Mouse (Mus musculus): Measurements from ENCODE around the gene Brwd3. TPM values are rescaled to one million over a fixed set of nuclear protein-coding genes. Genes with fewer than 3 reads are reported as not detected.

Gene Brwd3
- polyA plus RNA-seq (2014; fragmentation: Nextera tagmentation; extraction: Ambion mirVana): 3.7 TPM in 2 replicates

DNA sequence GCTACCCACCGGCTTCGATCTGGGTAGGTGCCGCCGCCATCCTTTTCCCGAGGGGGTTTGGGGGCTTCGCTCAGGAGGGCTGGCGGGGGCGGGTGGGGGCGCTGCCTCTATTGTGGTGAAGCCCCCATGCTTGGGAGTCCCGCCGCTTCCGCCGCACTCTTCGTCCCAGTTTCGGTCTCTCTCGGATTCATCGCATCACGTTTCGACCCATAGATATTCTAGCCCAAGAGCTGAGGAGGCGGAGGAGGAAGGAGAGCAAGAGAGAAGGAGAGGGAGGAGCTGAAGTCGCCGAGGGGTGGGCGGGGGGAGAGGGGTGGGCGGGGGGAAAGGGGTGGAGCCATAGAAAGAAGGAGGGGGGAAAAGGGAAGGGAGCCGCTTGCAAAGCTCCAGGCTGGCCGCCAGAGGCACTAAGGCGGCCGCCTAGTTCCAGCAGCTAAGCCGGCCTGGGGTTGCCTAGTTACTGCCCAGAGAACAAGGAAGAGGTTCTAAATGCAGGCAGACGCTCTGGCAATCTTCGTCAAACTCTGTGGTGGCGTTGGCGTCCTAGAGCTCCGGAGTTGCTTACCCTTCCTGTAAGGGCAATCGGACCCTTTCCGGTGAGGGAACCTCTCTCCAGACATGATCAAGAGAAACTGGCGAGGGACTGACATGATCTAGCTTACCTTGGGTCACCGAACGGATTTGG, at the start of gene Brwd3:
Gene Brwd3 (minus strand): TSS at position 283 of the 685 bp plus-strand sequence.
- Histone ChIP-seq H3K27ac (peak within 1 kb of the TSS; percentile 82), H3K4me2 (replicated peaks) (peak within 1 kb of the TSS; percentile 51), H3K9me3 (ENCODE audit: control insufficient read depth, low read length) (no peaks in the 10 kb centered on the region), H3K9ac (peak within 1 kb of the TSS; percentile 66), H3K27me3 (ENCODE audit: control insufficient read depth, insufficient read depth, low read length) (no peaks in the 10 kb centered on the region), H3K36me3 (replicated peaks; ENCODE audit: control insufficient read depth, insufficient read depth) (no peaks in the 10 kb centered on the region), H3K4me1 (replicated peaks; ENCODE audit: control insufficient read depth, insufficient read depth, low read length) (no peaks in the 10 kb centered on the region), H3K4me3 (replicated peaks; ENCODE audit: low read length) (peak within 1 kb of the TSS; percentile 49)
- 20% methylated on average over 33 of the region's 39 CpGs for WGBS
- DNase-seq (ENCODE audit: low spot score) (peak; percentile 72), ATAC-seq (ENCODE audit: low FRiP score) (peak; percentile 96)

DNA sequence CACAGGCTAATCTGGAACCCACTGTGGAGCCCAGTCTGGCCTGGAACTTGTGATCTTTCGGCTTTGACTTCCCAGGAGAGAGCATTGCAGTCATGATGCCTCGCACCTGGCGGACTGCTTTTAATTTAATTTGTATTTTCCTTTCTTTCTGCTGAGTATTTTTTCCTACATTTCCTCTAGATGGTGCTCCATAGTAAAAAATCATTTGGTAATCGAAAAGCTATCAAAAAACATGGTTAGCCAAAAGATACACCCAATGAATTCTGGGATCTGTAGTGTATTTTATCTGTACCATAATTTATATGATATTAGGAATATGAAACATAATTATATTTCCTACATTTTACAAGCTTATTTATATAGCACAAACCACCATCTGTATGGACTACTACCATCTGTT, 28.5 kb upstream of the Brwd3 start:
- Histone ChIP-seq H3K4me2 (replicated peaks) (no peak overlapping the region), H3K27me3 (ENCODE audit: control insufficient read depth, insufficient read depth, low read length) (no peaks in the 10 kb centered on the region), H3K4me1 (replicated peaks; ENCODE audit: control insufficient read depth, insufficient read depth, low read length) (no peaks in the 10 kb centered on the region), H3K9ac (no peak overlapping the region), H3K4me3 (replicated peaks; ENCODE audit: low read length) (no peak overlapping the region), H3K9me3 (ENCODE audit: control insufficient read depth, low read length) (no peaks in the 10 kb centered on the region), H3K36me3 (replicated peaks; ENCODE audit: control insufficient read depth, insufficient read depth) (no peaks in the 10 kb centered on the region), H3K27ac (no peak overlapping the region)
- no peak for DNase-seq (ENCODE audit: low spot score)
- 77% methylated on average over 4 of the region's 4 CpGs for WGBS
- ATAC-seq (ENCODE audit: low FRiP score): no peak

DNA sequence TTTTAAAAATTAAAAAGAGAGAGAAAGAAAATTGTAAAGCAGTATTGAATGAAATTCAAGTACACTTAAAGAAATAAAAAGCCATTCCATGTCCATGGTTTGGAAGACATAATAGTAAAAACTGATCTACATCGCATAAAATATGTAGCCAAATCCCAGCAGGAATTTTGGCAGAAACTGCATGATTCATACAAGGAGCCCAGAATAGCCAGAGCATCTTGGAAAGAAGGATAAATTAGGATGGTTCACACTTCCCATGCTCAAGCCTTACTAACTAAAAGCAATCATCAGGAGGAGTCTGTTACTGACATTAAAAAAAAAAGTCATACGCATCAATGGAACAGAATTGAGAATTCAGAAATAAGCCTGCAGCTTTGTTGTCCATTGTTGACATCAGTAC, 8.5 kb upstream of the Brwd3 start:
- no peaks in the 10 kb centered on the region for H3K9me3 ChIP-seq (ENCODE audit: control insufficient read depth, low read length)
- H3K27me3 ChIP-seq (ENCODE audit: control insufficient read depth, insufficient read depth, low read length): no peaks in the 10 kb centered on the region
- no peak for DNase-seq (ENCODE audit: low spot score)
- H3K4me1 ChIP-seq (replicated peaks; ENCODE audit: control insufficient read depth, insufficient read depth, low read length): no peaks in the 10 kb centered on the region
- H3K27ac ChIP-seq: no peak overlapping the region
- no peaks in the 10 kb centered on the region for H3K36me3 ChIP-seq (replicated peaks; ENCODE audit: control insufficient read depth, insufficient read depth)
- H3K4me2 ChIP-seq (replicated peaks): no peak overlapping the region
- no peak overlapping the region for H3K9ac ChIP-seq
- no peak overlapping the region for H3K4me3 ChIP-seq (replicated peaks; ENCODE audit: low read length)
- no peak for ATAC-seq (ENCODE audit: low FRiP score)
- 94% methylated on average over 2 of the region's 2 CpGs for WGBS

DNA sequence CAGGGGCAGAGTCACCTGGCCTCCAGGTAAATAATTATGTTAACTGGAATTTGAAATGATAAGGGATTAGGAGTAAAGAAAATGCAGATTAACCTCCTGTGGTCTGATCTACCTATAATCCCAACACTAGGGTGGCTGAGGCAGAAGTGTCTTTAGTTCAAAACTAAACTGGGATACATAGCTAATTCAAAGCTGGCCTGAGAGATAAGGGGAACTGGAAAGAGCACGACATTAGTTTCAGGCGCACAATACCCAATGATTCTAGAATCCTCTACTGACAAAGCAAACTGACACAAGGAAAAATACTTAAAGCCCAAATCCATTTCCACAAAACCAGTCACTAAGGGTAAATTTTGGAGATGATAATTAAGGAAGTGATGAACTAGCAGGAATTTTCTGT, 2.2 kb upstream of the Brwd3 start:
- Histone ChIP-seq H3K27me3 (ENCODE audit: control insufficient read depth, insufficient read depth, low read length) (no peaks in the 10 kb centered on the region), H3K9me3 (ENCODE audit: control insufficient read depth, low read length) (no peaks in the 10 kb centered on the region), H3K36me3 (replicated peaks; ENCODE audit: control insufficient read depth, insufficient read depth) (no peaks in the 10 kb centered on the region), H3K4me1 (replicated peaks; ENCODE audit: control insufficient read depth, insufficient read depth, low read length) (no peaks in the 10 kb centered on the region), H3K27ac (no peak overlapping the region), H3K9ac (no peak overlapping the region), H3K4me2 (replicated peaks) (no peak overlapping the region), H3K4me3 (replicated peaks; ENCODE audit: low read length) (no peak overlapping the region)
- no peak for DNase-seq (ENCODE audit: low spot score)
- no peak for ATAC-seq (ENCODE audit: low FRiP score)
- WGBS: 90% methylated on average over 2 of the region's 2 CpGs

DNA sequence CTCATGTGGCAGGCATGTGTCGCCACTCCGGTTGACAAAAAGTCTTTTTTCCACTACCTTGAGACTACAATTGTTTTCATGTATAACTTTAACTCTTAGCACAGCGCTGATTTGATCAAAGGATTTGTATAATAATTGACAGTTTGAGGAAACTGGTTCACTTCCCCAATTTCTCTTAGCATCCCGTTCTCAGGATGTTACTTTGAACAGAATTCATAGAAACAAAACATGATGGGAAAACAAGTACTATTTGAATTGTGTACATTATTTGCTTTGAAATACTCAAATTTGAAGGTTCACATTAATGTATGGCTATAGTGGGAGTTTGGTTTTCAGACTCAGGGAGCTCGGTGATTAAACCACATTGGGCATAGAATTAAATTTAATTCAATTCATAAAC, 1.1 kb upstream of the Brwd3 start:
- Histone ChIP-seq H3K27ac (no peak overlapping the region), H3K4me3 (replicated peaks; ENCODE audit: low read length) (no peak overlapping the region; the same call in 1 of the 2 replicates), H3K36me3 (replicated peaks; ENCODE audit: control insufficient read depth, insufficient read depth) (no peaks in the 10 kb centered on the region), H3K9me3 (ENCODE audit: control insufficient read depth, low read length) (no peaks in the 10 kb centered on the region), H3K27me3 (ENCODE audit: control insufficient read depth, insufficient read depth, low read length) (no peaks in the 10 kb centered on the region), H3K4me2 (replicated peaks) (peak overlapping the region; percentile 51), H3K9ac (no peak overlapping the region), H3K4me1 (replicated peaks; ENCODE audit: control insufficient read depth, insufficient read depth, low read length) (no peaks in the 10 kb centered on the region)
- WGBS: 78% methylated on average over 5 of the region's 5 CpGs
- no peak for ATAC-seq (ENCODE audit: low FRiP score)
- DNase-seq (ENCODE audit: low spot score): no peak

DNA sequence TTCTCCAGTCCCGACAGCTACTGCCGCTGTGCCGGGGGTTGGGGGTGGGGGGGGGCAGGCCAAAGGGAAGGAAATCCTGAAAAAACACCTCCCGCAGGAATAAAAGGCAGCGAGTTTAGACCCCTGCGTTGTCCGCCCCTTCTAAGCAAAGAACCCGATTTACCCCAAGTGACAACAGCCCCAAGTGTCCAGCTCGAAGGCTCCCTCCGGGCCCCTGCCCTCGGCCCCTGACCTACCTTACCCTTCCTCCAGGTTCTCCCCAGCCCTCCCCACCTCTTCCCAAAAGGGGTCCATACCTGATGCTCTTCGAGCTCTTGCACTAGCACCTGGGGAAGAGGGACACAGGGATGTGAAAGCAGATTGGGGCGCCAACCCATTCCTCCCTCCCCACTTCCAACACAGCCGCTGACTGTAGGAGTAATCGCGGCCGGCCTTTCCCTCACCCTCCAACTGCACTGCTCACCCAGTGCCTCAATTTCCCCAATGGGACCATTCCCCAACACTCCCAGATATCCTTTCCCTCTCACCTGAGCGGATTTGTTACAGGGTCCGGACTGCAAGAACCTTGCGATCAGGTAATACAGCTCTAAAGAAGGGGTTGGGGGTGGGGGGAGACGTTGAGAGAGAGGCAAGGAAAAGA, 671 bp downstream of the Brwd3 start:
- 22% methylated on average over 20 of the region's 21 CpGs for WGBS
- no peaks in the 10 kb centered on the region for H3K9me3 ChIP-seq (ENCODE audit: control insufficient read depth, low read length)
- H3K36me3 ChIP-seq (replicated peaks; ENCODE audit: control insufficient read depth, insufficient read depth): no peaks in the 10 kb centered on the region
- DNase-seq (ENCODE audit: low spot score): no peak
- H3K27me3 ChIP-seq (ENCODE audit: control insufficient read depth, insufficient read depth, low read length): no peaks in the 10 kb centered on the region
- H3K4me1 ChIP-seq (replicated peaks; ENCODE audit: control insufficient read depth, insufficient read depth, low read length): no peaks in the 10 kb centered on the region
- peak; percentile 23; the same call in 1 of the 2 replicates for ATAC-seq (ENCODE audit: low FRiP score)
- H3K9ac ChIP-seq: peak overlapping the region; percentile 66
- peak overlapping the region; percentile 49 for H3K4me2 ChIP-seq (replicated peaks)
- peak overlapping the region; percentile 82 for H3K27ac ChIP-seq
- peak overlapping the region; percentile 49 for H3K4me3 ChIP-seq (replicated peaks; ENCODE audit: low read length)

DNA sequence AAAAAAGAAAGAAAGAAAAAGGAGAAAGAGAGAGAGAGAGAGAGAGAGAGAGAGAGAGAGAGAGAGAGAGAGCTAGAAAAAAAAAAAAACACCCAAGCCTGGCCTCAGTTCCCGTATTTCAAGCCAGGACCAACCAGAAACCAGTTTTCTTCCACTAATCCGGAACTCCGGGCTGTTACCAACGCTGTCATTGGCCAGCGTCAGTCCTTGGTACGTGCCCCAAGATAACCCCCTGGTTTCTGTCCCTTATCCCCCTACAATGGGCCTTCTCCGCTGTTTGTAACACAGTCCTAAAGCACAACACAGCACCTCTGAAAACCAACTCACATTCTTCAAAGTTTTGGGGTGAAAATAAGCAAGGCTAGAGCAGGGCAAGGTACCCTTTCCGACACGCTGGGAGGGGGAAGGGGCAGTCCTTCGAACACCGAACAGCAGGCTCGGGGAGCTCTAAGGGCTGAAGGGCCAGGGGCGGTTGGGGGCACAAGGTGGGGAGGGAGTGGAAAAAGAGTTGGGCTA, 1.4 kb downstream of the Brwd3 start:
- WGBS: 17% methylated on average over 13 of the region's 13 CpGs
- DNase-seq (ENCODE audit: low spot score) (peak; percentile 89), ATAC-seq (ENCODE audit: low FRiP score) (peak; percentile 86)
- Histone ChIP-seq H3K4me2 (replicated peaks) (peak overlapping the region; percentile 49), H3K27me3 (ENCODE audit: control insufficient read depth, insufficient read depth, low read length) (no peaks in the 10 kb centered on the region), H3K4me1 (replicated peaks; ENCODE audit: control insufficient read depth, insufficient read depth, low read length) (no peaks in the 10 kb centered on the region), H3K36me3 (replicated peaks; ENCODE audit: control insufficient read depth, insufficient read depth) (no peaks in the 10 kb centered on the region), H3K9me3 (ENCODE audit: control insufficient read depth, low read length) (no peaks in the 10 kb centered on the region), H3K9ac (peak overlapping the region; percentile 66), H3K27ac (peak overlapping the region; percentile 82), H3K4me3 (replicated peaks; ENCODE audit: low read length) (peak overlapping the region; percentile 49)

DNA sequence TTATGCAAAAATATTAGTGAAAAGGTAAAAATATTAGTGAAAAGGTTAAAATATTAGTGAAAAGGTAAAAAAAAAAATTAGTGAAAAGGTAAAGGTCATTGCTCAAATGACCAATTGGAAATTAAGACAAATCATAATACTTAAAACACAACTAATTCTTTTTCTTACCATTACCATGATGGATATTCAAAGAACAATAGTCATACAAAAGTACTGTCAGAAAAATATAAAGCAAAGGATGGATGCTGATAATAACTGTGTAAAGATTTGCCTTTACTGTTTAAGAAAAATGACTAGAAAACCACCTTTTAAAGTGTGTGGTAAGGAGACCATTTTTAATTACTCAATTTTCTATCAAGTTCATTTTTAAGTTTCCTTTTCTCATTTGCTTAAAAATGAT, 2.9 kb downstream of the Brwd3 start:
- Histone ChIP-seq H3K9ac (no peak overlapping the region), H3K4me1 (replicated peaks; ENCODE audit: control insufficient read depth, insufficient read depth, low read length) (no peaks in the 10 kb centered on the region), H3K4me3 (replicated peaks; ENCODE audit: low read length) (no peak overlapping the region), H3K4me2 (replicated peaks) (no peak overlapping the region), H3K27ac (no peak overlapping the region), H3K27me3 (ENCODE audit: control insufficient read depth, insufficient read depth, low read length) (no peaks in the 10 kb centered on the region), H3K36me3 (replicated peaks; ENCODE audit: control insufficient read depth, insufficient read depth) (no peaks in the 10 kb centered on the region), H3K9me3 (ENCODE audit: control insufficient read depth, low read length) (no peaks in the 10 kb centered on the region)
- ATAC-seq (ENCODE audit: low FRiP score) (no peak), DNase-seq (ENCODE audit: low spot score) (no peak)

DNA sequence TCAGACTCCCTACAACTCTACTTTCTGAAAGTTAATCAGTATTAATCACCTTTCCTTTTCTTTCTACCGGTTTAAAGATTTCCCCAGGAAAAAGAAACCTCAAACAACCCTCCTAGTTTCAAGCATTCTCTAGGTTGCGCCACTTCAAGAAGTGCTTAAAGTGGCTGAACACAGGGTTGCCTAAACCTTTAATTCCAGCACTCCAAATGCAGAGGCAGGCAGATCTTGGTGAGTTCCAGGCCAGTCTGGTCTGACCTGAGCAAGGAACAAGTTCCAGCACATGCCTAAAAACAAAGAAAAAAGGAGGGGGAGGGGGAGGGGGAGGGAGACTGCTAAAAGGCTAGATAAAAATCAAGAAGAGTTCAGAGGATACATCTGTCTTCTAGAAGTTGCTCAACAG, 6.1 kb downstream of the Brwd3 start:
- H3K9ac ChIP-seq: no peak overlapping the region
- no peak overlapping the region for H3K27ac ChIP-seq
- H3K9me3 ChIP-seq (ENCODE audit: control insufficient read depth, low read length): no peaks in the 10 kb centered on the region
- H3K36me3 ChIP-seq (replicated peaks; ENCODE audit: control insufficient read depth, insufficient read depth): peaks cover 6% of the 10 kb centered on the region; the same call in 1 of the 2 replicates
- no peak for DNase-seq (ENCODE audit: low spot score)
- no peaks in the 10 kb centered on the region for H3K4me1 ChIP-seq (replicated peaks; ENCODE audit: control insufficient read depth, insufficient read depth, low read length)
- H3K4me3 ChIP-seq (replicated peaks; ENCODE audit: low read length): no peak overlapping the region
- ATAC-seq (ENCODE audit: low FRiP score): no peak
- 79% methylated on average over 2 of the region's 2 CpGs for WGBS
- H3K27me3 ChIP-seq (ENCODE audit: control insufficient read depth, insufficient read depth, low read length): no peaks in the 10 kb centered on the region
- no peak overlapping the region for H3K4me2 ChIP-seq (replicated peaks)
